Mouse (Mus musculus): Measurements from ENCODE around the gene Tnfaip8l3. TPM values are rescaled to one million over a fixed set of nuclear protein-coding genes. Genes with fewer than 3 reads are reported as not detected.
A peak's percentile ranks its signal among the peaks of the same experiment; 100 is the strongest.

Gene Tnfaip8l3
- polyA plus RNA-seq, 1 experiment from 2014 or later = not detected

GRCm38 (mm10) chr9:53974328-53975121 lies 93.7 kb downstream of the Tnfaip8l3 start:
- Histone ChIP-seq H3K4me2 (peak overlapping the region; percentile 75), H3K27me3 (replicated peaks; ENCODE audit: control insufficient read depth, insufficient read depth, low read length) (peaks cover 32% of the 10 kb centered on the region), H3K4me1 (replicated peaks; ENCODE audit: control insufficient read depth, insufficient read depth, low read length) (peaks cover 3% of the 10 kb centered on the region; the same call in 1 of the 2 replicates), H3K36me3 (ENCODE audit: control insufficient read depth, insufficient read depth, low read length) (no peaks in the 10 kb centered on the region), H3K4me3 (ENCODE audit: low read depth, low read length) (peak overlapping the region; percentile 49), H3K9ac (ENCODE audit: low read depth, low read length) (no peak overlapping the region), H3K9me3 (ENCODE audit: control insufficient read depth, low read length) (no peaks in the 10 kb centered on the region), H3K27ac (ENCODE audit: low read depth, low read length) (no peak overlapping the region)
- DNase-seq (ENCODE audit: low spot score) (no peak), ATAC-seq (replicated peaks; ENCODE audit: low FRiP score) (no peak)
- whole genome bisulfite sequencing = 4% methylated on average over 42 of the region's 42 CpGs

- Histone ChIP-seq H3K4me2 (no peak overlapping the region), H3K9ac (ENCODE audit: low read depth, low read length) (no peak overlapping the region), H3K36me3 (ENCODE audit: control insufficient read depth, insufficient read depth, low read length) (no peaks in the 10 kb centered on the region), H3K4me1 (replicated peaks; ENCODE audit: control insufficient read depth, insufficient read depth, low read length) (peaks cover 3% of the 10 kb centered on the region; the same call in 1 of the 2 replicates), H3K27ac (ENCODE audit: low read depth, low read length) (no peak overlapping the region), H3K9me3 (ENCODE audit: control insufficient read depth, low read length) (no peaks in the 10 kb centered on the region), H3K4me3 (ENCODE audit: low read depth, low read length) (no peak overlapping the region), H3K27me3 (replicated peaks; ENCODE audit: control insufficient read depth, insufficient read depth, low read length) (peaks cover 32% of the 10 kb centered on the region)
- DNase-seq (ENCODE audit: low spot score) = no peak
- no peak for ATAC-seq (replicated peaks; ENCODE audit: low FRiP score)
- WGBS = 26% methylated on average over 13 of the region's 13 CpGs
Measured at GRCm38 (mm10) chr9:53973929-53974327, 94.3 kb downstream of the Tnfaip8l3 start.

Other genes with a start within 250 kb of the Tnfaip8l3 start
- gene Sln, start 218.2 kb downstream of the Tnfaip8l3 start, polyA plus RNA-seq (2014; fragmentation: Nextera tagmentation; extraction: Ambion mirVana) = 0.40 and 0.45 TPM in 2 replicates
- 0.07 TPM in 1 of 2 replicates, not detected in the other for gene Elmod1, start 93.1 kb downstream of the Tnfaip8l3 start, polyA plus RNA-seq (2014; fragmentation: Nextera tagmentation; extraction: Ambion mirVana)
- not detected in 2 replicates for gene Cyp19a1, start 199.7 kb upstream of the Tnfaip8l3 start, polyA plus RNA-seq (2014; fragmentation: Nextera tagmentation; extraction: Ambion mirVana)
- 0.05 TPM in 1 of 2 replicates, not detected in the other for gene Gldn, start 218.1 kb upstream of the Tnfaip8l3 start, polyA plus RNA-seq (2014; fragmentation: Nextera tagmentation; extraction: Ambion mirVana)